Mouse (Mus musculus) neural tube, embryonic 15.5 days (tissue): ENCODE data around the gene Leap2. TPM values are rescaled to one million over a fixed set of nuclear protein-coding genes. Genes with fewer than 3 reads are reported as not detected.
"Not testable (repeated sequence)": the region's sequence is repeated elsewhere in the genome, so short reads cannot be mapped to it uniquely, and the experiment has no call there.

Experiments used
- ATAC-seq: fragments of 200-750 bp; cut with Nextera tagmentation; 2 replicates; pipeline ENCODE4 v1.8.0; 2017; ENCODE audit warnings: mild to moderate bottlenecking, moderate TSS enrichment, moderate library complexity; ENCODE audit not compliant: low FRiP score
- H3K27ac ChIP-seq: fragments of 300-500 bp; sonication (generic); replicated peaks from 2 replicates; pipeline ENCODE4 v1.5.1; 2015; ENCODE audit warnings: mild to moderate bottlenecking, inconsistent platforms
- H3K27me3 ChIP-seq: fragments of 300-500 bp; sonication (generic); replicated peaks from 2 replicates; pipeline ENCODE4 v1.6.1; 2015; ENCODE audit warnings: inconsistent platforms
- H3K36me3 ChIP-seq: fragments of 300-500 bp; sonication (generic); 2 replicates; pipeline ENCODE4 v1.6.1; 2015; ENCODE audit warnings: inconsistent platforms
- H3K4me1 ChIP-seq: fragments of 300-500 bp; sonication (generic); 2 replicates; pipeline ENCODE4 v1.6.1; 2015; ENCODE audit warnings: inconsistent platforms
- H3K4me2 ChIP-seq: fragments of 300-500 bp; sonication (generic); 2 replicates; pipeline ENCODE4 v1.6.1; 2015; ENCODE audit warnings: inconsistent platforms, mild to moderate bottlenecking, moderate library complexity
- H3K4me3 ChIP-seq: fragments of 300-500 bp; sonication (generic); replicated peaks from 2 replicates; pipeline ENCODE4 v1.5.1; 2015; ENCODE audit warnings: mild to moderate bottlenecking, inconsistent platforms
- H3K9ac ChIP-seq: fragments of 300-500 bp; sonication (generic); replicated peaks from 2 replicates; pipeline ENCODE4 v1.6.1; 2015; ENCODE audit warnings: mild to moderate bottlenecking, inconsistent platforms
- H3K9me3 ChIP-seq: fragments of 300-500 bp; sonication (generic); replicated peaks from 2 replicates; pipeline ENCODE4 v1.6.1; 2016; ENCODE audit warnings: inconsistent platforms
- WGBS: fragments of 180-500 bp; shearing (Covaris S2); methylation state at CpG from one replicate; pipeline ENCODE4 v1.1.7; 2015; ENCODE audit warnings: mixed read lengths; 5-methylcytosine and 5-hydroxymethylcytosine counted together
- polyA plus RNA-seq: library from polyadenylated mRNA; unstranded; fragments of >200 nt; fragmentation: Nextera tagmentation; extraction: Ambion mirVana; gene quantifications from 2 replicates; pipeline ENCODE4 v1.2.1, GENCODE M21; 2015

Gene Leap2
- polyA plus RNA-seq, 1 experiment from 2014 or later, result not detected

DNA sequence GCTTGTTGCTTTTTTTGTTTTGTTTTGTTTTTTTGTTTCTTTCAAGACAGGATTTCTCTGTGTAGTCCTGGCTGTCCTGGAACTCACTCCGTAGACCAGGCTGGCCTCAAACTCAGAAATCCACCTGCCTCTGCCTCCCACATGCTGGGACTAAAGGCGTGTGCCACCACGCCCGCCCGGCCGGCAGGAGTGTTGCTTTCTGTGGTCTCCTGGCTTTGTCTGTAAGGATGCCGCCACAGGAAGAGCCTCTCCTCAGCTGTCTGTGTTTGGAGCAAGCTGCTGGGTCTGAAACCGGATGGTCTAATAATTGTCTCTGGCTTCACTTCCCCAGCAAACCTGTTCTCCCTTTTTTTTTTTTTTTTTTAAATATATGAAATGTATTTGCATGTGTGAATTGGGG, 12.5 kb upstream of the Leap2 start:
- Histone ChIP-seq H3K4me3 (no peak overlapping the region), H3K9ac (no peak overlapping the region), H3K27me3 (no peaks in the 10 kb centered on the region), H3K4me1 (peaks cover 6% of the 10 kb centered on the region), H3K36me3 (no peaks in the 10 kb centered on the region), H3K4me2 (no peak overlapping the region), H3K27ac (no peak overlapping the region), H3K9me3 (no peaks in the 10 kb centered on the region)
- no peak for ATAC-seq
- WGBS, result 84% methylated on average over 8 of the region's 8 CpGs

DNA sequence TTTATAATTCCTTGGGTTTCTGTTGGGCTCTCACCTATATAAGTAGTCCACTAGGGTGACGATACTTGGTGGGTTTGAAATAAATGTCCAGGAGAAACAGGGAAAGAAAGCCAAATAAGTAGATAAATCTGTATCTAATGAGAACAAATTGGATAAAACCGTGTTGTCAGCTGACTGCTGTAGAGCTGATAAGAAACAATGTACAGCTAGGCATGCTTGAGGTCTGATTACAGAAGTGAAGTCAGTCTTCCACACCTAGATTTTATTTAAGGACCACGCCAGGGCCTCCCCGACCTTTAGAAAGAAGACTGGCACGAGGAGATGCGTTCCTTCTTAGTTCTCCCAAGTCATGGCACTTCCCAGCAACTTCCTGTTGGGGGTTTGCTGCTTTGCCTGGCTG, 10.1 kb upstream of the Leap2 start:
- Histone ChIP-seq H3K36me3 (peaks cover 10% of the 10 kb centered on the region), H3K27me3 (no peaks in the 10 kb centered on the region), H3K4me2 (no peak overlapping the region), H3K9me3 (no peaks in the 10 kb centered on the region), H3K9ac (no peak overlapping the region), H3K27ac (no peak overlapping the region), H3K4me1 (peaks cover 16% of the 10 kb centered on the region), H3K4me3 (no peak overlapping the region)
- no peak for ATAC-seq
- 77% methylated on average over 6 of the region's 6 CpGs for WGBS

DNA sequence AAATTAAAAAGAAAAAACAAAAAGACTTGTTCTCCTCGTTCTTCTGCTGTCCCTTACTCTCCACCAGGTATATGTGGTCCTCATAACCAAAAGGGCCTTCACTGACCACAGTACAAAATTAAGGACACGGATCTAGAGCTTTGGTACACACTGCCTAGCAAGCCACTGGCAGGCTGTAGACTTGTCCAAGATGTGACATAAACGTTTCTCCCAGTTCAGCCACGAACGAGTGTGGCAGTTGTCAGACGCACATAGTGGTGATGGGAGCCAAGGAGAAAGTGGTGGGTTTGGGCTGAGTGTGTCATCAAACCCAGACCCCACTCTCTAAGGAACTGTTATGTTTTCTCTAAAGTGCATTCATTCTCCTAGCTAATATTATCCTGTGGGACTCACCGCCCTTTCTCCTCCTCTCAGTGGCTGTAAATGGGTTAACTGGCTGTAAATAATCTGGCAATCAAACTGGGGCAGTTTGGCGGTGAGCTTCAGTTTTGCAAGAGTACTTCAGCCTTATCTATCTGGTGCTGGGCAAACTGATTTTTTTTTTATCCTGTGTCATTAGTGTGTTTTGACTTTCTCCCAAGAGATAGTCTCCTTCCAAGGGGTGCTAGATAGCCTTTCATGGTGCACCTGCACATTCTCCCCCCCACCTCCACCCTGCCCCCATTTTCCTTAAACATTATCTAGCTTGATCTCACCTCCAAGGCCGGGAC, 8.5 kb upstream of the Leap2 start:
- peak overlapping the region; percentile 88 for H3K27ac ChIP-seq
- peaks cover 16% of the 10 kb centered on the region for H3K4me1 ChIP-seq
- ATAC-seq, result peak; percentile 39; the same call in 1 of the 2 replicates
- peak overlapping the region; percentile 74 for H3K4me3 ChIP-seq
- H3K9ac ChIP-seq, result peak overlapping the region; percentile 82
- peaks cover 20% of the 10 kb centered on the region for H3K36me3 ChIP-seq
- H3K9me3 ChIP-seq, result no peaks in the 10 kb centered on the region
- H3K27me3 ChIP-seq, result no peaks in the 10 kb centered on the region
- peak overlapping the region; percentile 85 for H3K4me2 ChIP-seq
- WGBS, result 12% methylated on average over 9 of the region's 9 CpGs

DNA sequence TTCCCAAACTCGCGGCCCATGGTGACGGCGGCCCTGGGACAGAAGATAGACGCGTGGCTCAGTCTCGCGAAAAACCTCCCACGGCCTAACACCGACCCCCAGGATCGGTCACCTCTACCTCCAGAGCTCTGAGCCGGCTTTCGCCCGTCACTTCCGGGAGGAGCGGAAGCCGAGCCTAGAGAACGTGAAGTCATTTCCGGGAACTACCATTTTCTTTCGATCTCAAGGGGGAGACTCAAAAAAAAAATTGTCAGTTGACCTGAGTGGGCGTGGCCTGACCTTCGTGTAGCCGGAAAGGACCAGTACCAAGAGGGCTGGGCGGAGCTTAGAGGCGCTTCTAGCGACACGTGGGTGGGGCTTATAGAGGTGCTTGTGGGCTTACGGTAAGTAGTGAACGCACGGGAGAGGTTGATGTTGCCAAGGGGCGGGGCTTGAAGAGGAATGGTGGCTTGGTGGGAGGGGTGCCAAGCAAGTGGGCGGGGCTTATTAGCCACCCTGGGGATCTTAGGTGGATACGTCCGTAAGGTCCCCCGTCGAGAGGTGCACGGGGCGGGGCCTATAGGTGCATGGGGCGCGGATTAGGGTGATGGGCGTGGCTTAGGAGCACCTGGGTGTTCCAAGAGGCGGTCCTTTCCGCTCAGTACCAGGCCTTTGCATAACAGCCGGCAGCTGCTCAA, 7.8 kb upstream of the Leap2 start, which contains the start of the genes Uqcrq and Gdf9:
Uqcrq (minus strand) TSS at position 162 of the 677 bp plus-strand sequence.
Gdf9 (plus strand) TSS at position 354 of the 677 bp plus-strand sequence.
- Histone ChIP-seq H3K4me1 (peaks cover 16% of the 10 kb centered on the region), H3K36me3 (peaks cover 20% of the 10 kb centered on the region), H3K4me3 (peak within 1 kb of the TSS; percentile 74), H3K9ac (peak within 1 kb of the TSS; percentile 82), H3K27me3 (no peaks in the 10 kb centered on the region), H3K27ac (peak within 1 kb of the TSS; percentile 88), H3K9me3 (no peaks in the 10 kb centered on the region), H3K4me2 (peak within 1 kb of the TSS; percentile 85)
- under 1% methylated on average over 44 of the region's 44 CpGs for WGBS
- ATAC-seq, result peak; percentile 97

DNA sequence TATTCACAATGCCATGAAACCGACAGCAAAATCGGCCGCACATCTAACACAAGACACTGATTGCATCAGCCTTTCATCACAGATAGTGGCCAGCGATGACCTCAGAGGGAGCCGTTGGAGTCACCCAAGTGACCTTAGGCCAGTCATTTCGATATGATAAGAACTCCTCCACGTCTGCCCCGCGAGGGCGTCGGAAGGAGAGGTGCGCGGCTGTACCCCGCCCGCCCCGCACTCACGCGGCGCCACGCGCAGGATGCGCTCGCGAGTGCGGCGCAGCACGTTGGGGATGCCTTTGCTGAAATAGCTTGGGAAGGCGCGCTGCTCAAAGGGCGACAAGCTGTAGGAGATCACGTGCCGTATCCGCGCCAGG, 7.3 kb upstream of the Leap2 start:
- Histone ChIP-seq H3K27me3 (no peaks in the 10 kb centered on the region), H3K4me1 (peaks cover 16% of the 10 kb centered on the region), H3K27ac (peak overlapping the region; percentile 88), H3K36me3 (peaks cover 20% of the 10 kb centered on the region), H3K9me3 (no peaks in the 10 kb centered on the region), H3K4me3 (peak overlapping the region; percentile 74), H3K9ac (peak overlapping the region; percentile 82), H3K4me2 (peak overlapping the region; percentile 85)
- WGBS, result under 1% methylated on average over 34 of the region's 34 CpGs
- peak; percentile 58 for ATAC-seq

DNA sequence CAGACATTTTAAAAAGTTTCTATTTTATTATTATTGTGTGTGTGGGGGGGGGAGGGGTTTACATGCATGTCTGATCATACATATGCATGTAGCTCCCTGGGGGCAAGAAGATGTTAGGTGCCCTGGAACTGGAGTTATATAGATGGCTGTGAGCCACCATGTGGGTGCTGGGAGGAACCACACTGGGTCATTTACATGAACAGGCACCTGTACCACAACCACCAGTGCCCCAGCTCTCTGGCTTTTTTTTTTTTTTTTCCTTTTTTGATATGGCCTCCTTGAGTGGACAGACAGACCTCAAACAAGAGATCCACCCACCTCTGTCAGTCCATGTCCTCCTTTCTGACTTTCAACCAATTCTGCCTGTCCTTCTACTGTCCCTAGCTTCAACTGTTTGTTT, 6.2 kb upstream of the Leap2 start:
- Histone ChIP-seq H3K9ac (no peak overlapping the region), H3K27me3 (no peaks in the 10 kb centered on the region), H3K4me2 (peak overlapping the region; percentile 85), H3K4me1 (peaks cover 16% of the 10 kb centered on the region), H3K27ac (no peak overlapping the region), H3K36me3 (peaks cover 20% of the 10 kb centered on the region), H3K9me3 (no peaks in the 10 kb centered on the region), H3K4me3 (no peak overlapping the region)
- ATAC-seq, result no peak

DNA sequence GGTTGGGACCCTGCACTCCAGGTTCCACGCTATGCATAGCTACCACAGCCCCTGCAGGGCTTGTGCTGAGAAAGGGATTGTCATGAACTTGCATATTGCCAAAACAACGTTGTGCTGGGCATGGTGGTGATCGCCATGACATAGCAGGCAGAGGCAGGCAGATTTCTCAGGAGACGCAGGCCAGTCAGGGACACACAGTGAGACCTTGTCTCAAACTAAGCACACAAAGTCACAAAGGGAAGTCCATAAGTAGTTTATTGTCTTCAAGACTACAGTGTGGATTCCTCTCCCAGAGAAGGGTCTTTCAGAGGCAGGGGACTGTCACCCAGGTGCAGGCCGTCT, 5.7 kb upstream of the Leap2 start:
- Histone ChIP-seq H3K27ac (no peak overlapping the region), H3K4me3 (no peak overlapping the region), H3K4me1 (peaks cover 16% of the 10 kb centered on the region), H3K4me2 (no peak overlapping the region), H3K36me3 (peaks cover 20% of the 10 kb centered on the region), H3K27me3 (no peaks in the 10 kb centered on the region), H3K9me3 (no peaks in the 10 kb centered on the region), H3K9ac (no peak overlapping the region)
- WGBS, result 94% methylated on average over 5 of the region's 5 CpGs
- no peak for ATAC-seq

DNA sequence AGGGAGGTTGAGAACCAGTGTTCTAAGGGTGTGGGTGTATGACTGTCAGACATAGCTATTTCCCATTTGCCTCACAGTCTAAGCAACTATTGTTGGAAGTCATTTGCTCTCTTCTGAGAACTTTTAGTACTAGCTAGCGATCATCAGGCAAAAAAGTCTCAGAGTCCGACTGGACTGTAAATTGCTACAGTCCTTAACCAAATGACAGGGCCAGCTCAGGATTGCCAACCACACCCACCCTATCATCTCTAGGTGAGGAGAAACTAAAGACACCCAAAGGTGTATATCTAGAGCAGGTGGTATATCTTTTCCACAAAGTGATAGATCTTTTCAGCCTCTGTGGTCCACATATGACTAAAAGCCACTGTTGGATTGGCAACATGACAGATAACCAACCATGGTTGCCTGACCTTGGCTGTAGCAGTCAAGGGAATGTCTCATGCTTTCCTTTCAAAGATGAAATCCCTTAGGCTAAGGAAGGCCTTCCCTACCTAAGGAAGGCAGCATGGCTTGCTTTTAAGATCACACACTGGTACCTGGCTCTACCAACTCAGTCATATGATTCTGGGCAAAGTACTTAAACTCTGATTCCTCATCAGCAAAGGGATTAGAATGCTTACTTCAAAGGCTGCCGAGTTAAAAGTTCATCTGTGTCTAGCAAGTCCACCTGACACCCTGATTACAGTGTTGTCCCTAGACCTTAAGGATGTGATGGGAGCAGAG, 5.2 kb upstream of the Leap2 start:
- H3K4me2 ChIP-seq, result no peak overlapping the region
- no peak for ATAC-seq
- H3K27ac ChIP-seq, result no peak overlapping the region
- no peaks in the 10 kb centered on the region for H3K27me3 ChIP-seq
- peaks cover 16% of the 10 kb centered on the region for H3K4me1 ChIP-seq
- H3K4me3 ChIP-seq, result no peak overlapping the region
- no peak overlapping the region for H3K9ac ChIP-seq
- 92% methylated on average over 3 of the region's 3 CpGs for whole genome bisulfite sequencing
- peaks cover 20% of the 10 kb centered on the region for H3K36me3 ChIP-seq
- no peaks in the 10 kb centered on the region for H3K9me3 ChIP-seq

DNA sequence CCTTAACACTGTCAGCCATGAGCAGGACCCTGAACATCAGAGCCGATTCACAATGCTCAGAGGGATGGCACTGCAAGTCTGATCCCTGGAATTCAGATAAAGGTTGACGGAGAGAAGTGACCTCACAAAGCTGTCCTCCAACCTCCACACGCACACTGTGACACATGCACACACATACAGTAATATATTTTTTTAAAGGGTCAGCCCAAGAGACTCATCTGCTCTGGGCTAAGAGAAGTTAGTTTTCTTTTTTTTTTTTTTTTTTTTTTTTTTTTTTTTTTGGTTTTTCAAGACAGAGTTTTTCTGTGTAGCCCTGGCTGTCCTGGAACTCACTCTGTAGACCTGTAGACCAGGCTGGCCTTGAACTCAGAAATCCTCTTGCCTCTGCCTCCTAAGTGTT, 3.9 kb upstream of the Leap2 start:
- Histone ChIP-seq H3K36me3 (peaks cover 20% of the 10 kb centered on the region), H3K4me1 (peaks cover 16% of the 10 kb centered on the region)
- 88% methylated on average over 3 of the region's 3 CpGs for WGBS
- H3K4me3 ChIP-seq, H3K4me2 ChIP-seq, H3K27me3 ChIP-seq, H3K9me3 ChIP-seq, H3K9ac ChIP-seq, ATAC-seq, H3K27ac ChIP-seq: not testable (repeated sequence)

DNA sequence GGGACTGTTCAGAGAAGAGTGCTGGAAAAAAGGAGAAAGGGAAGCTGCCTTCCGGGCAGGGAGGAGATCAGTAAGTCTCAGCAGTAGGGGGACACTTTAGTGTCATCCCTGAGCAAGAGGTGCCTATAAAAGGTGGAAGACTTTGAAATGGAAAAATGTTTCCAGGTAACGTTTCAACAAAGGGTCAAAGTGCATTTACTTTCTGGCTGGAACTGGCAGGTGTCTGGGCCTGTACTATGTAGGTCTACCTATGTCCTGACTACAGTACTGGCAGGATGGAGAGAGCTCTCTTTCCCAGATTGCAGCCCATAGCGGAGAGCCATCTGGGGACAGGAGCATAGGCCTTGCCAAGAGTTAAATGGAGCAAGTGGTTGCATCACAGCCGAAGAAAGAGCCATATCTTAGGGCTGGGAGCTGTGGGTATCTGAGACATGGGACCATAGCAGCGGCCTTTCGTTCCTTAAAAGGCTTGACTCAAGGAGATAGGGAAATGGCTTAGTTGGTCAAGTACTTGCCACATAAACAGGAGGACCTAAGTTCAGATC, 2.8 kb upstream of the Leap2 start:
- H3K27me3 ChIP-seq, result no peaks in the 10 kb centered on the region
- H3K4me3 ChIP-seq, result no peak overlapping the region

DNA sequence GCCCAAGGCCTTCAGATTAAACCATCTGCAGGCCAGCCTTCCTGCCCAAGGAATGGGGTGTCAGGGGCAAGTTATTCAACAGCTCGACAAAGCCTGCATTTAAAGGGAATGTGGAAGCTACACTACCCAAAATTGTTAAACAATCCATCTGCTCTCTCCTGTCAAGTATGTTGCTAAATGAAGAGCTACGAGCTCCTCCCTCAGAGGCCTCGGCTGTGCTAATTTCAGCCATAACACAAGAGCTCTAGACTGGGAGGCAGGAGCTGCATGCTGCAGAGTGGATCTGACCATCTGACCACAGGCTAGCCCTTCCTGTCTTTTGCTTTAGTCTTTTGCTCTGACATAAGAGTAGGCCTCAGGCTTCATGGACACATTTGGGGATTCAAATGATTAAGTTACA, 2.3 kb upstream of the Leap2 start:
- Histone ChIP-seq H3K4me2 (no peak overlapping the region), H3K9ac (no peak overlapping the region), H3K27ac (no peak overlapping the region), H3K27me3 (no peaks in the 10 kb centered on the region), H3K36me3 (peaks cover 30% of the 10 kb centered on the region), H3K4me3 (no peak overlapping the region), H3K4me1 (peaks cover 11% of the 10 kb centered on the region), H3K9me3 (no peaks in the 10 kb centered on the region)
- WGBS, result 59% methylated on average over 3 of the region's 3 CpGs
- no peak for ATAC-seq

More for the DNA sequence above, 2.8 kb upstream of the Leap2 start:
- H3K4me2 ChIP-seq, result no peak overlapping the region
- H3K36me3 ChIP-seq, result peaks cover 29% of the 10 kb centered on the region
- no peak for ATAC-seq
- H3K9ac ChIP-seq, result no peak overlapping the region
- H3K9me3 ChIP-seq, result no peaks in the 10 kb centered on the region
- 89% methylated on average over 6 of the region's 6 CpGs for WGBS
- H3K27ac ChIP-seq, result no peak overlapping the region
- H3K4me1 ChIP-seq, result peaks cover 11% of the 10 kb centered on the region
